Mouse (Mus musculus) heart, embryonic 11.5 days (tissue): ENCODE results near the gene Eno2. TPM values are rescaled to one million over a fixed set of nuclear protein-coding genes. Genes with fewer than 3 reads are reported as not detected.

ENCODE experiments used
- ATAC-seq: fragments of 200-750 bp; cut with Nextera tagmentation; replicated peaks from 2 replicates; pipeline ENCODE4 v1.8.0; 2017; ENCODE audit warnings: moderate library complexity; ENCODE audit not compliant: insufficient number of reproducible peaks, low FRiP score, low TSS enrichment
- H3K27ac ChIP-seq: fragments of 300-500 bp; sonication (generic); 2 replicates; pipeline ENCODE4 v1.5.1; 2014; ENCODE audit warnings: mild to moderate bottlenecking, low read depth, low read length
- H3K27me3 ChIP-seq: fragments of 300-500 bp; sonication (generic); 2 replicates; pipeline ENCODE4 v1.6.1; 2014; ENCODE audit warnings: mild to moderate bottlenecking, low read length, mixed read lengths; ENCODE audit not compliant: control insufficient read depth, insufficient read depth
- H3K36me3 ChIP-seq: fragments of 300-500 bp; sonication (generic); 2 replicates; pipeline ENCODE4 v1.6.1; 2014; ENCODE audit warnings: mild to moderate bottlenecking, low read length, moderate library complexity, mixed read lengths; ENCODE audit not compliant: control insufficient read depth, insufficient read depth
- H3K4me1 ChIP-seq: fragments of 300-500 bp; sonication (generic); 2 replicates; pipeline ENCODE4 v1.6.1; 2014; ENCODE audit warnings: low read length; ENCODE audit not compliant: control insufficient read depth, insufficient read depth
- H3K4me2 ChIP-seq: fragments of 300-500 bp; sonication (generic); 2 replicates; pipeline ENCODE4 v1.6.1; 2014; ENCODE audit warnings: mild to moderate bottlenecking, moderate library complexity
- H3K4me3 ChIP-seq: fragments of 300-500 bp; sonication (generic); 2 replicates; pipeline ENCODE4 v1.5.1; 2014; ENCODE audit warnings: low read depth, low read length
- H3K9ac ChIP-seq: fragments of 300-500 bp; sonication (generic); 2 replicates; pipeline ENCODE4 v1.6.1; 2014; ENCODE audit warnings: mild to moderate bottlenecking, low read depth, low read length, moderate library complexity
- H3K9me3 ChIP-seq: fragments of 300-500 bp; sonication (generic); replicated peaks from 2 replicates; pipeline ENCODE4 v1.6.1; 2016; ENCODE audit warnings: low read length; ENCODE audit not compliant: control insufficient read depth
- WGBS: fragments of 180-500 bp; shearing (Covaris S2); extraction: QIAGEN DNeasy Blood & Tissue Kit; methylation state at CpG from one replicate; pipeline ENCODE4 v1.1.7; 2014; ENCODE audit not compliant: insufficient replicate concordance; 5-methylcytosine and 5-hydroxymethylcytosine counted together
- polyA plus RNA-seq: library from polyadenylated mRNA; unstranded; fragments of >200 nt; fragmentation: Nextera tagmentation; extraction: Ambion mirVana; gene quantifications from 2 replicates; pipeline ENCODE4 v1.2.1, GENCODE M21; 2014

The Eno2 gene
- polyA plus RNA-seq, 1 experiment from 2014 or later = 5.3 TPM

DNA sequence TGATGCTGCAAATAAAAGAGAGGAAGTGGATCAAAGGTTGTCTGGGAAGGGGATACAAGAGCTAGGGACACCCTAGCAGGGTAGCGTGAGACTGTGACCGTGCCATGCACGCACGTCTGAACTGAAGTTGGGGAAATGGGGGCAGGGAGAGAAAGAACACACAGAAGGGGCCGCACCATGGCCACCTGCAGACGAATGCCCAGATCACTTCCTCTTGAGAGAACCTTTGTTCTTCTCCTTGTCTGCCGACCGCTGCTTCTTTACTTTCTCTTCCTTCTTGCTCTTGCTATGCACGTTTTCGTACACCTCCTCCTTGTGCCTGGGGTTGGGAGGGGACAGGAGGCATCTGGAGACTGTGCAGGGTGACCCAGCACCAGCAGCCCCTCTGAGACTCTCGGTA, 48.6 kb downstream of the Eno2 start:
- WGBS = 79% methylated on average over 11 of the region's 11 CpGs
- peak overlapping the region; percentile 10; the same call in 1 of the 2 replicates for H3K9ac ChIP-seq
- ATAC-seq = no peak

GRCm38 (mm10) chr6:124719354-124719978, 50.0 kb downstream of the Eno2 start:
- ATAC-seq = peak; percentile 32; the same call in 1 of the 2 replicates
- H3K27me3 ChIP-seq = no peaks in the 10 kb centered on the region
- no peaks in the 10 kb centered on the region for H3K9me3 ChIP-seq
- H3K4me1 ChIP-seq = peaks cover 6% of the 10 kb centered on the region
- WGBS = 51% methylated on average over 7 of the region's 7 CpGs
- peaks cover 17% of the 10 kb centered on the region for H3K36me3 ChIP-seq
- H3K4me3 ChIP-seq = no peak overlapping the region
- H3K27ac ChIP-seq = no peak overlapping the region
- H3K9ac ChIP-seq = peak overlapping the region; percentile 7; the same call in 1 of the 2 replicates
- H3K4me2 ChIP-seq = no peak overlapping the region

More for the DNA sequence above, 48.6 kb downstream of the Eno2 start:
- Histone ChIP-seq H3K9me3 (no peaks in the 10 kb centered on the region), H3K4me1 (peaks cover 6% of the 10 kb centered on the region), H3K36me3 (peaks cover 7% of the 10 kb centered on the region), H3K4me3 (no peak overlapping the region), H3K4me2 (no peak overlapping the region), H3K27ac (no peak overlapping the region), H3K27me3 (no peaks in the 10 kb centered on the region)

GRCm38 (mm10) chr6:124718703-124719102, 50.8 kb downstream of the Eno2 start:
- Histone ChIP-seq H3K4me1 (peaks cover 9% of the 10 kb centered on the region), H3K36me3 (peaks cover 19% of the 10 kb centered on the region), H3K9me3 (no peaks in the 10 kb centered on the region), H3K27me3 (no peaks in the 10 kb centered on the region), H3K4me2 (no peak overlapping the region), H3K27ac (no peak overlapping the region), H3K9ac (peak overlapping the region; percentile 43; the same call in 1 of the 2 replicates), H3K4me3 (no peak overlapping the region)
- no peak for ATAC-seq
- 65% methylated on average over 16 of the region's 16 CpGs for WGBS

- no peak for ATAC-seq
- 80% methylated on average over 13 of the region's 13 CpGs for WGBS
- H3K9ac ChIP-seq = no peak overlapping the region
- no peak overlapping the region for H3K4me3 ChIP-seq
- no peaks in the 10 kb centered on the region for H3K9me3 ChIP-seq
- H3K36me3 ChIP-seq = peaks cover 19% of the 10 kb centered on the region
- H3K4me1 ChIP-seq = peaks cover 15% of the 10 kb centered on the region
- H3K27ac ChIP-seq = no peak overlapping the region
- H3K4me2 ChIP-seq = no peak overlapping the region
- H3K27me3 ChIP-seq = no peaks in the 10 kb centered on the region
Observed at GRCm38 (mm10) chr6:124717968-124718367, 51.5 kb downstream of the Eno2 start.

DNA sequence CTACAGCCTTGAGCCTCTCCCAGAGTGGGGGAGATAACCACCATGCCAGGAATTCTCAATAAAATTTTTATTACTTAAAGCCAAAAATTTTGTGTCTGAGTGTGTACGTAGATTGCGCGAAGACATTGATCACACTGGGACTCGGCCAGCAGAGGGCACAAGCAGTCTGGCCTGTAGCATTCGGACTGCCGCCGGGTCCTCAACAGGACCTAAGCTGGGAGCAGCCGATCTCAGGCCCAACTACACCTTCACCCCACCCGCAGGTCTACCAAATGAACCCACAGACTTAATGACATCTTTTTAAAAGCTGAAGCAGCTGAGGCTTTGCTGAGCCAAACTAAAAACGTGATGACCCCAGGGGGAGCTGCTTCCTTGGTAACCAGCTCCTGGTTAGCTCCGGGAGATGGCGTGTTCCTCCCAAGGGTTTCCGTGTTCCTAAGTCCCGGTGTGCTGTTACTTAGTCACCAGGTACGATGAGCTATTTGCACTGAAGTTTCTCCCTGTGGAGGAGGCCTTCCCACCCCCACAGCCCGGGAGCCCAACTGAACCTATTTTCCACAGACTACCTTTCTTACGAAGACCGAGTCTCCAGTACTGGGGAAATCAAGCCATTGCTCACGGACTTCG, 52.5 kb downstream of the Eno2 start:
- no peak overlapping the region for H3K9ac ChIP-seq
- no peak overlapping the region for H3K27ac ChIP-seq
- H3K36me3 ChIP-seq = peaks cover 19% of the 10 kb centered on the region
- peaks cover 16% of the 10 kb centered on the region for H3K4me1 ChIP-seq
- no peaks in the 10 kb centered on the region for H3K27me3 ChIP-seq
- WGBS = 69% methylated on average over 20 of the region's 20 CpGs
- no peaks in the 10 kb centered on the region for H3K9me3 ChIP-seq
- ATAC-seq = no peak
- H3K4me3 ChIP-seq = no peak overlapping the region
- no peak overlapping the region for H3K4me2 ChIP-seq

- no peak for ATAC-seq
- Histone ChIP-seq H3K27me3 (no peaks in the 10 kb centered on the region), H3K9ac (peak overlapping the region; percentile 98), H3K36me3 (peaks cover 21% of the 10 kb centered on the region), H3K4me3 (peak overlapping the region; percentile 63), H3K4me2 (peak overlapping the region; percentile 92), H3K4me1 (peaks cover 13% of the 10 kb centered on the region), H3K9me3 (no peaks in the 10 kb centered on the region), H3K27ac (peak overlapping the region; percentile 64)
- WGBS = 15% methylated on average over 11 of the region's 11 CpGs
Observed at GRCm38 (mm10) chr6:124712918-124713317, 56.6 kb downstream of the Eno2 start.

- Histone ChIP-seq H3K4me2 (peak within 1 kb of the TSS; percentile 92), H3K9ac (peak within 1 kb of the TSS; percentile 98), H3K4me1 (peaks cover 13% of the 10 kb centered on the region), H3K36me3 (peaks cover 20% of the 10 kb centered on the region), H3K27me3 (no peaks in the 10 kb centered on the region), H3K27ac (peak within 1 kb of the TSS; percentile 64), H3K4me3 (peak within 1 kb of the TSS; percentile 63), H3K9me3 (no peaks in the 10 kb centered on the region)
- peak; percentile 95 for ATAC-seq
- WGBS = under 1% methylated on average over 71 of the region's 76 CpGs
Observed at GRCm38 (mm10) chr6:124711824-124712782, 57.4 kb downstream of the Eno2 start, which contains the start of the genes Emg1 and Phb2. TSS of gene Emg1 (minus strand) at chr6:124712178. TSS of gene Phb2 (plus strand) at chr6:124712336.
